Mouse (Mus musculus) limb, embryonic 12.5 days (tissue): ENCODE measurements around the gene Gata3. TPM values are rescaled to one million over a fixed set of nuclear protein-coding genes. Genes with fewer than 3 reads are reported as not detected.

Source experiments
- polyA plus RNA-seq: library from polyadenylated mRNA; unstranded; fragments of >200 nt; fragmentation: Nextera tagmentation; extraction: Ambion mirVana; gene quantifications from 2 replicates; pipeline ENCODE4 v1.2.1, GENCODE M21; 2016

Gene Gata3
- polyA plus RNA-seq, 1 experiment from 2014 or later = 4.2 TPM

Other genes starting within 250 kb of the Gata3 start
- gene 4930412O13Rik, start 8.8 kb downstream of the Gata3 start, polyA plus RNA-seq = 0.35 TPM in 1 of 2 replicates, not detected in the other
- 0.55 TPM in 1 of 2 replicates, not detected in the other for gene 9230102O04Rik, start 494 bp downstream of the Gata3 start, polyA plus RNA-seq
- 15.3 and 15.9 TPM in 2 replicates for gene Taf3, start 158.6 kb upstream of the Gata3 start, polyA plus RNA-seq
- 507 and 512 TPM in 2 replicates for gene Atp5c1, start 190.5 kb upstream of the Gata3 start, polyA plus RNA-seq
- 31.5 and 32.9 TPM in 2 replicates for gene Kin, start 190.6 kb upstream of the Gata3 start, polyA plus RNA-seq
- gene Itih2, start 241.4 kb upstream of the Gata3 start, polyA plus RNA-seq = 0.16 and 0.35 TPM in 2 replicates